Mouse (Mus musculus) ovary, postnatal 10 days (tissue): ENCODE data around the gene Gm6793.

Source experiments
- DNase-seq: peaks from one replicate; pipeline ENCODE4 v3.0.0; 2022; ENCODE audit warnings: low spot score

Gm6793 gene

GRCm38 (mm10) chr8:112014936-112015335, at the start of gene Gm6793:
Gene Gm6793 (minus strand): TSS chr8:112015036.
- DNase-seq = no peak

- DNase-seq = no peak
These were observed 46.5 kb upstream of the Gm6793 start for GRCm38 (mm10) chr8:112061372-112061771.

GRCm38 (mm10) chr8:112054456-112054855, 39.6 kb upstream of the Gm6793 start:
- no peak for DNase-seq

GRCm38 (mm10) chr8:112051537-112051936, 36.7 kb upstream of the Gm6793 start:
- no peak for DNase-seq

- DNase-seq = no peak
These were observed 35.1 kb upstream of the Gm6793 start for GRCm38 (mm10) chr8:112049984-112050383.

GRCm38 (mm10) chr8:112048293-112048692, 33.5 kb upstream of the Gm6793 start:
- no peak for DNase-seq

- peak; percentile 64 for DNase-seq
These were observed 31.1 kb upstream of the Gm6793 start for GRCm38 (mm10) chr8:112045896-112046295.

- no peak for DNase-seq
These were observed 30.3 kb upstream of the Gm6793 start for GRCm38 (mm10) chr8:112045182-112045581.

GRCm38 (mm10) chr8:112037521-112037920, 22.7 kb upstream of the Gm6793 start:
- DNase-seq = no peak

- no peak for DNase-seq
These were observed 19.8 kb upstream of the Gm6793 start for GRCm38 (mm10) chr8:112034603-112035002.

GRCm38 (mm10) chr8:112033071-112033470, 18.2 kb upstream of the Gm6793 start:
- DNase-seq = no peak

GRCm38 (mm10) chr8:112030663-112031062, 15.8 kb upstream of the Gm6793 start:
- DNase-seq = no peak

- DNase-seq = no peak
These were observed 14.6 kb upstream of the Gm6793 start for GRCm38 (mm10) chr8:112029455-112029854.

GRCm38 (mm10) chr8:112011816-112012242, 3.0 kb downstream of the Gm6793 start:
- peak; percentile 13 for DNase-seq

- peak; percentile 80 for DNase-seq
These were observed 3.6 kb downstream of the Gm6793 start, which contains the start of the genes Kars and Terf2ip for GRCm38 (mm10) chr8:112010997-112011815. Gene Kars (minus strand): TSS chr8:112011323. Gene Terf2ip (plus strand): TSS chr8:112011398.

GRCm38 (mm10) chr8:112009558-112009957, 5.3 kb downstream of the Gm6793 start:
- no peak for DNase-seq

GRCm38 (mm10) chr8:112007669-112008068, 7.2 kb downstream of the Gm6793 start:
- no peak for DNase-seq

GRCm38 (mm10) chr8:112005601-112006000, 9.2 kb downstream of the Gm6793 start:
- no peak for DNase-seq

GRCm38 (mm10) chr8:112004754-112005153, 10.1 kb downstream of the Gm6793 start:
- no peak for DNase-seq

- no peak for DNase-seq
These were observed 22.2 kb downstream of the Gm6793 start for GRCm38 (mm10) chr8:111992703-111993039.

- DNase-seq = peak; percentile 38
These were observed 22.7 kb downstream of the Gm6793 start, which contains the start of gene Adat1 for GRCm38 (mm10) chr8:111992013-111992702. Gene Adat1 (minus strand): TSS chr8:111992302.

- no peak for DNase-seq
These were observed 23.6 kb downstream of the Gm6793 start for GRCm38 (mm10) chr8:111991278-111991677.

GRCm38 (mm10) chr8:111989911-111990310, 24.9 kb downstream of the Gm6793 start:
- DNase-seq = peak; percentile 50
